9 mouse cellular contexts compared by ENCODE assay signal in the genomic region with DNA sequence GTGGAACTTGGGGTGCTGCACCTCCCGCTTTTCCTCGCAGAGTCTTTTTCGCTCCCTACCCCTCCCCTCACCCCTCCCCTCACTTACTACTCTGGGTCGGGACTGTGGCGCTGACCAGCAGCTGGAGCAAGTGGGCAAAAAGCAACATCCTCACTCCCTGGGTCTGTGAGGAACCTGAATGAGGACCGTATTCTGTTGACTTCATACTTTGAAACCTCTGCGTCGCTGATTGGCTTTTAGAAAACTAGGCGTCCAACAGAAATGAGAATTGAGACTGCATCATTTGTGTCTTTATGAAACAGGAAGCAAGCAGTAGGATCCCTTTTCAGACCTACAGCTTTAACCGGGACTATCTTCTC. TPM values are rescaled to one million over a fixed set of nuclear protein-coding genes. Genes with fewer than 3 reads are reported as not detected.
A peak's percentile ranks its signal among the peaks of the same experiment; 100 is the strongest.
DNase-seq lines count a peak whose midpoint lies in the region; ATAC-seq and TF ChIP-seq lines count a peak whose summit lies in the region.
"Not testable (repeated sequence)": the region's sequence is repeated elsewhere in the genome, so short reads cannot be mapped to it uniquely, and the experiment has no call there.
"Had no signal": no experiment of that assay in that cellular context is flagged by ENCODE, and none has a peak within 500 bp of the region (broad histone marks: within the 10 kb centered on the region; RNA-seq: fewer than 3 reads in every experiment).

No protein-coding gene starts in this region.

- peak overlapping the region; percentile 79 for H3K4me2 ChIP-seq in embryonic facial prominence, embryonic 14.5 days (ENCODE audit: low read depth, low read length)
- H3K4me2 ChIP-seq in heart, embryonic 11.5 days, result peak overlapping the region; percentile 58
- H3K4me2 ChIP-seq in intestine, postnatal 0 days (replicated peaks; ENCODE audit: low read depth), result peak overlapping the region; percentile 84
- peak overlapping the region; percentile 73 for H3K4me2 ChIP-seq in limb, embryonic 13.5 days (replicated peaks)

- peaks cover 18% of the 10 kb centered on the region for H3K27me3 ChIP-seq in embryonic facial prominence, embryonic 14.5 days (replicated peaks; ENCODE audit: control insufficient read depth, insufficient read depth, low read length)
- H3K27me3 ChIP-seq in heart, embryonic 11.5 days (ENCODE audit: control insufficient read depth, insufficient read depth, low read length), result peaks cover 29% of the 10 kb centered on the region
- not testable (repeated sequence) for H3K27me3 ChIP-seq in intestine, postnatal 0 days (replicated peaks; ENCODE audit: control insufficient read depth, insufficient read depth, low read length); megakaryocyte, embryonic 14.5 days (replicated peaks)
- H3K27me3 ChIP-seq in limb, embryonic 13.5 days, result peaks cover 47% of the 10 kb centered on the region

- peak; percentile 62 for ATAC-seq in embryonic facial prominence, embryonic 14.5 days (ENCODE audit: low read depth)
- not testable (repeated sequence) for ATAC-seq in heart, embryonic 11.5 days (replicated peaks; ENCODE audit: insufficient number of reproducible peaks, low FRiP score, low TSS enrichment)
- 0 out of 2 replicates have a peak, but pooled peaks have one; percentile 27 for ATAC-seq in intestine, postnatal 0 days
- ATAC-seq in limb, embryonic 13.5 days (ENCODE audit: low FRiP score, low read depth), result peak; percentile 13; the same call in 1 of the 2 replicates

- H3K4me1 ChIP-seq in embryonic facial prominence, embryonic 14.5 days (ENCODE audit: control insufficient read depth, insufficient read depth, low read length); heart, embryonic 11.5 days (ENCODE audit: control insufficient read depth, insufficient read depth, low read length); intestine, postnatal 0 days (replicated peaks; ENCODE audit: control insufficient read depth, insufficient read depth, low read length); limb, embryonic 13.5 days; megakaryocyte, embryonic 14.5 days: not testable (repeated sequence)

- H3K4me3 ChIP-seq in embryonic facial prominence, embryonic 14.5 days (ENCODE audit: low read depth, low read length), result peak overlapping the region; percentile 41
- peak overlapping the region; percentile 32 for H3K4me3 ChIP-seq in heart, embryonic 11.5 days (ENCODE audit: low read depth, low read length)
- H3K4me3 ChIP-seq in intestine, postnatal 0 days (ENCODE audit: low read depth, low read length), result peak overlapping the region; percentile 41
- peak overlapping the region; percentile 42 for H3K4me3 ChIP-seq in limb, embryonic 13.5 days
- peak overlapping the region; percentile 89 for H3K4me3 ChIP-seq in megakaryocyte, embryonic 14.5 days (replicated peaks)

- not testable (repeated sequence) for H3K27ac ChIP-seq in embryonic facial prominence, embryonic 14.5 days (replicated peaks; ENCODE audit: low read depth, low read length); heart, embryonic 11.5 days (ENCODE audit: low read depth, low read length); intestine, postnatal 0 days (ENCODE audit: low read depth, low read length); limb, embryonic 13.5 days

- peak; percentile 53 for DNase-seq in adrenal gland, postnatal 10 days
- peak; percentile 65 for DNase-seq in embryonic facial prominence, embryonic 14.5 days (ENCODE audit: low spot score)
- peak; percentile 37 for DNase-seq in retina, postnatal 1 day

- H3K9ac ChIP-seq in embryonic facial prominence, embryonic 14.5 days (ENCODE audit: low read depth, low read length), result peak overlapping the region; percentile 48
- not testable (repeated sequence) for H3K9ac ChIP-seq in heart, embryonic 11.5 days (ENCODE audit: low read depth, low read length); intestine, postnatal 0 days (ENCODE audit: low read depth, low read length)
- H3K9ac ChIP-seq in limb, embryonic 13.5 days, result peak overlapping the region; percentile 45; the same call in 1 of the 2 replicates

- H3K36me3 ChIP-seq in embryonic facial prominence, embryonic 14.5 days (ENCODE audit: control insufficient read depth, insufficient read depth, low read length); heart, embryonic 11.5 days (ENCODE audit: control insufficient read depth, insufficient read depth, low read length); intestine, postnatal 0 days (ENCODE audit: control insufficient read depth, insufficient read depth); limb, embryonic 13.5 days; megakaryocyte, embryonic 14.5 days (replicated peaks; ENCODE audit: low read length): not testable (repeated sequence)

- TF ChIP-seq CTCF in intestine, postnatal 0 days (IDR thresholded peaks at IDR 0.05; ENCODE audit: low read depth), result not testable (repeated sequence)

- not testable (repeated sequence) for H3K9me3 ChIP-seq in embryonic facial prominence, embryonic 14.5 days (ENCODE audit: control insufficient read depth, low read length); heart, embryonic 11.5 days (replicated peaks; ENCODE audit: control insufficient read depth, low read length); intestine, postnatal 0 days (ENCODE audit: control insufficient read depth); limb, embryonic 13.5 days; megakaryocyte, embryonic 14.5 days

- WGBS in embryonic facial prominence, embryonic 14.5 days, result under 1% methylated on average over 10 of the region's 10 CpGs
- WGBS in heart, embryonic 11.5 days (ENCODE audit: insufficient replicate concordance), result 5% methylated on average over 10 of the region's 10 CpGs
- 2% methylated on average over 10 of the region's 10 CpGs for WGBS in intestine, postnatal 0 days
- WGBS in limb, embryonic 13.5 days, result 3% methylated on average over 10 of the region's 10 CpGs

RNA-seq across cellular contexts. Expression of a gene that starts 10.0 kb away (rescaled TPM):
- not detected for total RNA-seq in adrenal gland, postnatal 10 days (2021)
- polyA plus RNA-seq in embryonic facial prominence, embryonic 14.5 days (2014; fragmentation: Nextera tagmentation; extraction: Ambion mirVana), result not detected in 2 replicates
- not detected in 2 replicates for polyA plus RNA-seq in heart, embryonic 11.5 days (2014; fragmentation: Nextera tagmentation; extraction: Ambion mirVana)
- 0.17 TPM in 1 of 2 replicates, not detected in the other for polyA plus RNA-seq in intestine, postnatal 0 days (2015; fragmentation: Nextera tagmentation; extraction: Ambion mirVana)
- not detected in 2 replicates for polyA plus RNA-seq in limb, embryonic 13.5 days (2015; fragmentation: Nextera tagmentation; extraction: Ambion mirVana)
- 0.29 TPM in 1 of 2 replicates, not detected in the other for polyA plus RNA-seq in megakaryocyte, embryonic 14.5 days (2012; ENCODE audit: insufficient read depth, low replicate concordance)
- total RNA-seq: gastrocnemius, postnatal 36 days had no signal
- polyA plus RNA-seq: testis, adult 2 months had no signal

RNA-seq across cellular contexts. Expression of a gene that starts 17.7 kb away (rescaled TPM):
- not detected for total RNA-seq in adrenal gland, postnatal 10 days (2021)
- not detected in 2 replicates for polyA plus RNA-seq in embryonic facial prominence, embryonic 14.5 days (2014; fragmentation: Nextera tagmentation; extraction: Ambion mirVana)
- polyA plus RNA-seq in heart, embryonic 11.5 days (2014; fragmentation: Nextera tagmentation; extraction: Ambion mirVana), result not detected in 2 replicates
- 0.93 and 1.3 TPM in 2 replicates for polyA plus RNA-seq in intestine, postnatal 0 days (2015; fragmentation: Nextera tagmentation; extraction: Ambion mirVana)
- polyA plus RNA-seq in limb, embryonic 13.5 days (2015; fragmentation: Nextera tagmentation; extraction: Ambion mirVana), result not detected in 2 replicates
- 0.46 TPM in 1 of 2 replicates, not detected in the other for polyA plus RNA-seq in megakaryocyte, embryonic 14.5 days (2012; ENCODE audit: insufficient read depth, low replicate concordance)
- total RNA-seq: gastrocnemius, postnatal 36 days had no signal
- polyA plus RNA-seq: testis, adult 2 months had no signal

RNA-seq across cellular contexts. Expression of a gene that starts 53.3 kb away (rescaled TPM):
- total RNA-seq in adrenal gland, postnatal 10 days (2021), result 1 to 10 TPM; 2.4 to 2.5 TPM
- polyA plus RNA-seq in embryonic facial prominence, embryonic 14.5 days (2014; fragmentation: Nextera tagmentation; extraction: Ambion mirVana), result not detected in 2 replicates
- polyA plus RNA-seq in heart, embryonic 11.5 days (2014; fragmentation: Nextera tagmentation; extraction: Ambion mirVana), result not detected in 2 replicates
- polyA plus RNA-seq in intestine, postnatal 0 days (2015; fragmentation: Nextera tagmentation; extraction: Ambion mirVana), result 84.2 and 86.5 TPM in 2 replicates
- polyA plus RNA-seq in limb, embryonic 13.5 days (2015; fragmentation: Nextera tagmentation; extraction: Ambion mirVana), result not detected in 2 replicates
- polyA plus RNA-seq in megakaryocyte, embryonic 14.5 days (2012; ENCODE audit: insufficient read depth, low replicate concordance), result 20.5 TPM in 1 of 2 replicates, not detected in the other

RNA-seq across cellular contexts. Expression of a gene that starts 56.8 kb away (rescaled TPM):
- total RNA-seq in adrenal gland, postnatal 10 days (2021), result under 1 TPM in 1 of 2 experiments, not detected in 1; 0.33 TPM
- not detected in 2 replicates for polyA plus RNA-seq in embryonic facial prominence, embryonic 14.5 days (2014; fragmentation: Nextera tagmentation; extraction: Ambion mirVana)
- not detected in 2 replicates for polyA plus RNA-seq in heart, embryonic 11.5 days (2014; fragmentation: Nextera tagmentation; extraction: Ambion mirVana)
- polyA plus RNA-seq in intestine, postnatal 0 days (2015; fragmentation: Nextera tagmentation; extraction: Ambion mirVana), result 28.7 and 31.1 TPM in 2 replicates
- not detected in 2 replicates for polyA plus RNA-seq in limb, embryonic 13.5 days (2015; fragmentation: Nextera tagmentation; extraction: Ambion mirVana)
- polyA plus RNA-seq in megakaryocyte, embryonic 14.5 days (2012; ENCODE audit: insufficient read depth, low replicate concordance), result not detected in 2 replicates
- total RNA-seq: gastrocnemius, postnatal 36 days had no signal

Comparison
In these comparisons a context has a peak if more than half of its experiments do, and no peak if none do; other contexts are left out.
1. H3K4me3 ChIP-seq: peak in every context shown above with its lines; median percentile 89 in megakaryocyte, embryonic 14.5 days; 42 in limb, embryonic 13.5 days; 41 in embryonic facial prominence, embryonic 14.5 days; 41 in intestine, postnatal 0 days; 32 in heart, embryonic 11.5 days.